Mouse (Mus musculus) MEL-GATA-1-ER (cell line): Measurements from ENCODE around the gene Dazl.

Source experiments
- DNase-seq: peaks from one replicate; pipeline ENCODE4 v3.0.0-alpha.2; 2012; ENCODE audit warnings: low read depth; ENCODE audit errors: extremely low read depth

The Dazl gene

DNA sequence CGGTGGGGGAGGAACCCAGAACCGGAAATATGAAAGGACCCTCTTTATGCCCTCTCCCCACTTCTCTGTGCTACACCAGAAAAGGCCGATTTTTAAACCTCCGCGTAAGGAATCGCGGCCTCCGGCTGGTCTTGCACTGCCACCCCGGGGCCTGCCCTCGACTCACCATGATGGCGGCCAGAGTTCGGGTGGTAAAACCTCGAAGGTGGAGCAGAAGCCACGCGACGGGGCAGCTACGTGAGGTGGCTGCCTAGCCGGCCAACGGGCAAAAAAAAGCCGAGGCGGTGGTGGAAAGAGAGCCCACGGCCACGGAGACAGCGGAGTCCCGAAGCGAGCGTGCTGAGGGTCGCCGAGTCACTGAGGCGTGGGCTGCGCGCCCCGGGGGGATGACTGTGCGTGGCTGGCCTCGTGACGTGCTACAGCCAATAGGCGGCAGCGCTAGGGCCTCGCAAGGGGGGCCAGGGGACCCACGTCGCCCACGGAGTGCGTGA is at the start of gene Dazl:
Dazl (minus strand) TSS at position 396 of the 491 bp plus-strand sequence.
- DNase-seq, result no peak

DNA sequence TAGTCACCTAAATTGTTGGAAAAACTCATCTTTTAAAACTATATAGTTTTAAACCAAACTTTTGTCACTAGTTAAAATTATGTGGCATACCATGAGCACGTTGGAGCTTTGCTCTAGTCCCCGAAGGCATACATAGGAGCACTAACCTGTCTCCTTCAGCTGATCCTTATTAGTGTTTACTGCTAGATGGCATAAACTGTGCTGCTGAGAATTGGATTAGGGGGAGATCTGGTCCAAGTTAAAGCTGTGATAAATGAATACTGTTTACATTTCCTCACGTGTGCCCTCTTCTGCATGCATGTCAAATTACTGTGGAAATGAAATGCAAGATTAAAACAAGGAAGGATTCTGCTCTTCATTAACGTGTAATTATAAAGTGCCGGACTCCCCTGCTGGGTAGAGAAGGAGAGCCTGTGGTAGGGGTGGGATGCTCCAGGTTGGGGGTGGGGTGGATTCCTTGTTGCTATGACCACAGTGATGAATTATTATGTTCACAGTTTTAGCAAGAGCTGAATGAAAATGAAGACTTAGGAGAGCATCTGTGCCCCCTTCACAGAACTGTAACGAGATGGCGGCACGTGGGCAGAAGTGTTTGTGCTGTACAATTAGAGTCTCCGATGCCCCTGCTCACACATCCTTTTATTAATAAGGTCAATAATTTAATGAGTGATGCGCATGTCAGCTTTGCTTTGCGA is 48.6 kb upstream of the Dazl start:
- DNase-seq, result no peak

DNA sequence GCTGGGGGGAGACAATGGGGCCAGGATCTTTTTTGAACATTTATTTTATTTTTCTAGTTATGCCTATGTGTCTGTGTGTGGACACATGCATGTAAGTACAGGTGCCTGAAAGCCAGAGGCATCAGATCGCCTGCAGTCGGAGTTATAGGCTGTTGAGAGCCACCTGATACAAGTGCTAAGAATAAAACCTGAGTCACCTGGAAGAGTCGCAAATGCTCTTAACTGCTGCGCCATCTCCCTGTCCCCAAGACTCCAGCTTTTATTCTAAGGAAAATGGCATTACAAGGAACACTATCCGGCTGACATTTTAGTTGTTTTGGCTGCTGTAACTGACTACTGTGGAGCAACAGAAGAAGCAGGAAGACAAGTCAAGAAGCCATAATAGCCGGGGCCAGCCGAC is 45.5 kb upstream of the Dazl start:
- no peak for DNase-seq

DNA sequence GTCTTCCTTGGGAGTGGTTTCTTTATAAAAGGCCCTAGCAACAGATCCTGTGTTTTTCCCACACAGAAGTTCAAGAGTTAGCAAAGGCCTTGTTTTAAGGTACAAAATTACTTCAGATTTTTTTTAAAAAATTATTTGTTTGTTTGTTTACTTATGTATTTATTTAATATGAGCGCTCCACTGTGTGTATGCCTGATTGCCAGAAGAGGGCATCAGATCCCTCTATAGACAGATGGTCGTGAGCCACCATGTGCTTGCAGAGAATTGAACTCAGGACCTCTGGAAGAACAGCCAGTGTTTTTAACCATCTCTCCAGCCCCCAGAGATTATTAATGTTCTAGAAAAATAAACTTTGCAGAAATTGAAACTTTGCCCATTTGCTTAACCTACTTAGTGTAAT is 42.3 kb upstream of the Dazl start:
- DNase-seq, result no peak

DNA sequence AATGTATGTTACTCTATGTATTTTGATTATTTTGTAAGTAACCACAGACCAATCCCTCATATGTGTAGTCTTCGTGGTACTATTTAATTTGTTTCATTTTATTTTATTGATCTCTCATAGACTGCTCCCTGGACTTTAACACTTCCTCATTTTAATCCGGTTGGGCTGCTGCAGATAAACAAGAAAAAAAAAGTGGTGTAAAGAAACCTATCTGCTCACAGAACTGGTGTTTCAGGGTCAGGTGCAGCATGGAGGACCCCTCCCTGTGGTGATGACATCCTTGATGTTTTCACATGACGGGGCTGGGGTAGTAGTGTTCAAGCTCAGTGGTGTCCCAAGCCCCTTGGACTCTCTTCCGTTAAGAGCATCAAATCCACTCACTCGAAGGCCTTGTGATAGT is 41.3 kb upstream of the Dazl start:
- no peak for DNase-seq

DNA sequence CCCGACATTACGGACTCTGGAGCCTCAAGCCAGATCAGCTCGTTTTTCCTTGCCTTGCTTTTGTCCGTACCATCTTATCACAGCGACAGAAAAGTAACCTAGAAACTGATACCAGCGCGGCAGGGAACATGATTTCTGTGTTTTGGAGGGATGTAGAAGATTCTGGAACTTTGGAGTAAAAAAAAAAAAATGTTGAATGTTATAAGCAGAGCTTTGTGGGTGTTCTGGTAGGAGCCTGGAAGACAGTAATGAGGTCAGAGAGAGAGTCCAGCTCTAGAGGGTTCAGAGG is 38.5 kb upstream of the Dazl start:
- no peak for DNase-seq

DNA sequence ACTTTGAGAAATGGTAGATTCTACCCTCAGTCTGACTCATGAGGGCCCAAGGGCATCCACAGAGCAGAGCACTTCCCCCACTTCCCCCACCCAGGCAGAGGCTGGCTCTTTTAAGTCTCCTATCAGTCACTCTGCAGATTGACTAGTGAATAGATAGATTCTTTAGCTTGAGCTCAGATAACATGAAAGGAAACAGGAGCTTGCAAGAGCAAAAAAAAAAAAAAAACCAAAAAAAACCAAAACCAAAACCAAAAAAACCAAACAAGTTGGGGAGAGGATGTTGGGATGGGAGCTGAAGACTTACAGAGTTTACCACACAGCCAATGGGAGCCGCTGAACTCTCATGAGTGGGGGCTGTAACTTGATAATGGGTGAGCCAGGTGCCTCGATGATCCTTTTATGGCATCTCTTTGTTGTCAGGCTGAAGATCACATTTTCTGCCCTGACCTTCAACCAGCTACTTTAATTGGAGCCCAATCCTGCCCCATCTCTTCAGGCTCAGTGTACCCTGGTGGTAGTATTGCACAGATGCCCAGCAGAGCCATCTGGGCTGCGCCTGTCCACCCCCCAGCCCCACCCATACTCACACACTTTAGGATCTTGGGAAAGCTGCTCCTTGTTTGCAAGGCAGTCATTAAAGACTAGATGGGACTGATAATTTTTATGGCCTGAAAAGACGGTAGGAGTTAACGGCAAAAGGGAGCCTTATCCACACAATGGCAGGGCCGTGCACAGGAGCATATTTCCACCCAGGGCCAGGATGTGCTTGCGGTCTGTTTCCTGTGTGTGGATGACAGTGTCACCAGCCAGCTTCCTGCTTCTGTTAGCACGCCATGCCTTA is 38.0 kb upstream of the Dazl start:
- DNase-seq, result peak; percentile 71

DNA sequence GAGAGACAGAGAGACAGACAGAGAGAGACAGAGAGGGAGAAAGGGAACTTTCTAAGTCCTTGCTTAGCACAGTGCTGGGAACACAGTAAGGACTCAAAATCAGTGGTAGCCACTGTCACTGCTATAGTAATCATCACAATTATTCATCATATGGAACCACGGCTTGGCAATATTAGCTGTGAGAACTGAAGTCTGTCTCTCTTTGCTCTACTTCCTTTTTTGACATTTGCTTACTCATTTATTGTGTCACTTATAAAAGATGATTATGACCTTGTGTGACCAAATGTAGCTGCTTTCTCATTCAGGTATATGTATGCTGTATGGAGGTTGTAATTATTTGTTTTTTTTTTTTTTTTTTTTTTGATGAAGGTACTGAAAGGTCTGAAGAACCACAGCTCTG is 36.8 kb upstream of the Dazl start:
- no peak for DNase-seq

DNA sequence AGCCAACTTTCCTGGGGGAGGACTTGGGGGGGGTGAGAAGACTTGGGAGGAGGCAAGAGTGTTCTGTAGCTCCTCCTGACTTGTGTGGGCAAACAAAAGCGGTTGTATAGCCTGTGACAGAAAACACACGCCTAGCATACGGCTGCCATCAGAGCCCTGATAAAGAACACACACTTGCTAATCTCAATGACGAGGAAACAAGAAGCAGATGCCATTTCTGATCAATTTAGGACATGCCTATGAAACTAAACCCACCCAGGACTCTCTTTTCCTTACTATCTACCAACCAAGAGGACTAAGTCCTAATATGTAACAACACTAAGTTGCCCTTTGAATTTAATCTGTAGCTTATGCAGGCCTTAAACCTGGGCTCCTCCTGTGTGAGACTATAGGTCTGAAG is 31.2 kb upstream of the Dazl start:
- DNase-seq, result no peak

DNA sequence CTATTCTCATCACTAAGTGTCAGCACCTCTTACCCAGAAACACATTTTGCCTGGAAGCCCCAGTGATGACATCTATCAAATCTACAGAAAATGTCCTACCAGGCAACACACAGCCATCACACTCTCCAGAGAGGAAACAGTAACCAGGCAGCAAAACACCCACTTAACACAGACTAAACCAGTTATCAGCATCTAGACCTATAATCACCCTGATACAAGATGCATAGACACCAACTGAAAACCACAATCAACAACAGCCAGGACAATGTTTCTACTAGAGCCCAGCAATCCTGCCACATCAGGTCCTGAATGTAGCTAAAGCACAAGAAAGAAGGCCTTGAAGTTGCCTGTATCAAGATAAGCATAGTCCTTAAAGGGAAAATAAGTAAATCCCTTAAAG is 25.4 kb upstream of the Dazl start:
- no peak for DNase-seq

DNA sequence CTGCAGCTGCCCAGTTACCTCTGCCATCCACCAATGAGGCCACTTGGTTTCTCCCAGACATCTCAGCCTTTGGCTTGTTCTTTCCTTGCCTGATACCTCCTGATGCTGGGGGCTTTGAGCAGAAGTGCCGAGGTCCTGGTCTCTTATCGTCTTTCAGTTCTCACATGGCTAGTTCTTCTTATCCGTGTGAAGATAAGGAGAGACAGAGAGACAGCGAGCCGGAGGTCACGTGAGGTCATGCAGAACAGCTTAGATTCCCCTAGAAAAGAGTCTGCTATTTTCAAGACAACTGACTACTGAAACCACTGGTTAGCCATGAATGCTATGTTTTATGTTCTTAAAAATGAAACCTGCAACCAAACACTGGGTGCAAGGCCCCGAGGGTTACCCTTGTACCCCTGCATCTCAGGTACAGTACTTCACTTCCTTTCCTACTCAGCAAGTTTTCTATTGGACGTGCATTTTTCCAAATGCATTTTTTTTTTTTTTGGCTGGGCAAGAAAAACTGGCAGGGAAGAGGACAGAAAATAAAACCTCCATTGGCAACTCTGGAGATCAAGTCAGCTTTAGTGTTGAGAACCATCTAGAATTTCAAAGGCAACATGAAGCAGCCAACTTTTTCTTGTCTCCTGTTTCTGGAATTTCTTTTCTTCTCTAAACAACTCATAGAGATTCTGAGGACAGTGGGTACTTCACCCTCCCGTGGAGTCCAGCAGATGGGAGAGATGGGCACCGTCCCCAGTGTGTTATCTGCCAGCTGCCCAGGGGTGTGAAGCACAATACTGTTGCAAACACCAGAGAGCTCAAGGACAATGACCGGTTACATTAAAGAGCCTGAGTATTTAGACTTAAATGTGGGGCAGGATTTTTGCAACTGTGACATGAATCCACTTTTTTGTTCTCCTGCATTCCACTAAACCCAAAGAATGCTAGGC is 23.0 kb upstream of the Dazl start:
- DNase-seq, result no peak

DNA sequence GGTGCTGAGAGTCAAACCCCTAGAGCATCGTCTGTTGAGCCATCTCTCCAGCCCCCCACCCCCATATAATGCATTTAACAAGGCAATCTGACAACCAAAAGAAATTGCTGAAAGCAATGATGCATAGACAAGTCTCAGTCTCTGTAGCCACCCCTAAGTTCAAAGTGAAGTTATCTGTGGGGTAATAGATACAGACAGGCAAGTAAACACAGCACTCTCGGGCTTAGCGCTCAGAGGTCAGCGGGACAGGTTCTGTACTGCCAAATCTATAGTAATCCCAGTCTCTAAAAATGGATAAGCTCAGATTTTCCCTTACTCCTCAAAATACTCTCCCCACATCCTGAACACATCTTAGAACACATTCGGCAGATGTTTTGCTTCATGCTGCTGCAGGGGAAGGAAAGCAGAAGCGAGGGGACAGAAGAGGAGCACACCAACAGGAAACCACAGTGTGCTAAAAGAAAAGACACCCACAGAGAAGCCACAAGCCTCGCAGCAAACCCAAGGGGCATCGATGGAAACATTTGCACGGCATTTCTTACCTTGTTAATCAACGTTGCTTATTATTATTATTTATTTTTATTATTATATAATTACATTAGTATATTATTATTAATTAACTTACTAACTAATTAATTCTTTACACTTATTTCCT is 16.8 kb upstream of the Dazl start:
- no peak for DNase-seq

DNA sequence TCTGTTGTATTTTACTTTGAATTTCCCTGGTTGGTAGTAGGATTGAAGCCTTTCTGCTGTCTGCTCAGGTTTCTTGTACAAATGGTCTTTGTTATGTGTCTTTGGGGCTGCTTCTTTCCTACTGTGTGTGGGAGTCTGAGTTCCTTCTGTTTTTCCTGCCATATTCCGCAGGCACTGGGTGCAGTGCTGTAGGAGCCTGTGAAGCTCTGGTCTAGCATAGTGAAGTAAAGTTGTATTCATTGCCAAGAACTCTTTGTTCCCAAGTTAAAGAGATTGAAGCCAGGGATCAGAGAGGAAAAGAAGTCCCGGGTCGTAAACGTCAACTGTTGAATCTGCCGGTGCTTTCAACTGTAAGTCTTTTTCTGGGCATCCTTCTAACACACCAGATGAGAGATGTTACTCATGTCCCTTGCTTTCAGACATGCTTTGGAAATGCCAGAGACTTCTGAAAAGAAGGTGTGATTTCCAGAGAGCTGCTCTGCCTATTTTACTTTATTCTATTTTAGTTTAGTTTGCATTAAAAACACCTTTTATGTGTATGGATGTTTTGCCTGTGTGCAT is 16.2 kb upstream of the Dazl start:
- no peak for DNase-seq

DNA sequence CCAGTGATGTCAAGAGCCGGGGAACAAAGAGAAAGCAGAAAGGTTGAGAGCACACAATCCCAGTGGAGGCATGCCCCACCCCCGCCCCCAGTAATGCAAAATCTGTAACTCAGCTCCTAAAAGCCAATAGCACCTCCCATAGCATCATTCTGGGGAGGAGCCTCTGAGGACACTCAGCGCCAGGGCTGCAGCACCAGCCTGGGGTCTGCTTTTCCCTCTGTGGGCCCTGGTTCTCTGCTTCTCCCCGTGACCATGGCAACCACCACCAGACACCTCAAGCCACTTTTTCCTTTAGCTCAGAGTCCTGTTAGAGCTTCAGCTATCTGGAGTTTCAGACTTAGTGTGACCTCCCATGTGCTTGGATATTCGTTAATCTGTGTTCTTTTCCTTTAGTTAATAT is 15.4 kb upstream of the Dazl start:
- no peak for DNase-seq

DNA sequence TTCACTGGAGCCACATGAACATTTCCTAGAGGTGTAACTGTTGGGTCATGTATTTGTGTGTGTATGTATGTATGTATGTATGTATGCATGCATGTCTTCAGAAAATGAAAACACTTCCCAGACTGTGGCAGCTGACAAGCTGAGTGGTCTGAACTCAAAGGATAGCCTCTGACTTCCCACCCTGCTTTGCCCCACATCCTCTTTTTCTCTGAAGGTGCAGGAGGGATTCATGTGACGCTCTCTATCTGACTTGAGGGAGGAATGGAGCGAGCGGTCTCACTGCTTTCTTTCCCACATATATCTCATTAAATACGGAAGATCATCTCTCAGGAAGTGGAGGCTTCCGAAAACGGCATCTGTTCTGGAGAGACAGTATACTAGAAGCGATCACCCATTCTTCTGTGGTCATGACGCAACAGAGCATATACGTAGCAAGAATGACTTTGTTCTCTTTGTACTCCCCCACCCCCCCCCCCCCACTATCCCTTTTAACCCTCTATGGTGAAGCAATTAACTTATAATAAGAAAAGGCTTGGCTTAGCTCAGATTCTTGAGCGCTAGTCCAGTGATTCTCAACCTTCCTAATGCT is 14.7 kb upstream of the Dazl start:
- DNase-seq, result no peak

DNA sequence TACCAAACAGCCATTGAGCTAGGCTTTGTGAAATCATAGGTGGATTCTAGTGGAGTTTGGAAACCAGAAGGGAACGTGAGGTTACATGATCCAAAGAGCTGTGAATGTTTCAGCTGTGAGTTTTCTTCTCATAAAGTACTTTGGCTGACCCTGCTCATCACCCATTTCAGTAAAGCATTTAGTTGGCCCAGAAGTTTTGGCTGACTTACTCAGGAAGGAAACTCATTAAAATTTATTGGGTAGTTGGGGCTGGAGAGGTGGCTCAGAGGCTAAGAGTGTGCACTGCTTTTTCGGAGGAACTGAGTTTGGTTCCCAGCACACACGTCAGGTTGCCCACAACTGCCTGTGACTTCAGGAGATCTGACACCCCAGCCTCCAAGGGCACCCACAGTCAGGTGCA is 9.4 kb upstream of the Dazl start:
- DNase-seq, result no peak

DNA sequence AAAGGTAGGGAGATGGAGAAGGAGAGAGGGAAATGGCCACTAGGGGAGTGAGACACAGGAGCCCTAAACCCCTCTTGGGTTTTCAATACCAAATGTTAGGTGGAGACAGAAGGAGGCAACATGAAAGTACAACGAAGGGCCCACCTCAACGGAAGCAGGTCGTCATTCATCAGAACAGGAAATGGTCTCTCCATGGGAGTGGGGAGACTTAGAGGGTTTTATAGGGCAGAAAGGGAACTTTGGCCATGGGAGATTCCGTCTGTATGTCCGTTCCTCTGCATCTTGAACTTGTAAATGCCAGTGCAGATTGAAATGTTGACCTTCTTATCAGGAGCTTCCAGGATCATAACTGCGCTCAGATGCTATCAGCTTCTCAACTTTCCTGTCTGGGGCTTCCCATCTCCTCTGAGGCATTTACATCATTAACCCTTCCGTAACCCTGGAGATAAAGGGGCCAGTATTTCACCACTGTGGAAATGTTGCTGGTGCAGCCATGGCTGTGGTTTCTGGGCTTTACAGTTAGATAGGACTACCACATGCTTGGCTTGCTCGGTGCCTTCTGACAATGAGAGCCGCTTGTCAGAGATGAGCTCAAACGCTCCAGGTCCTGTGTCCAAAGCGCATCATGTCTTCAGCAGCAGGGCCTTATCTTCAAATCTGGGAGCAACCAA is 6.9 kb upstream of the Dazl start:
- DNase-seq, result no peak

DNA sequence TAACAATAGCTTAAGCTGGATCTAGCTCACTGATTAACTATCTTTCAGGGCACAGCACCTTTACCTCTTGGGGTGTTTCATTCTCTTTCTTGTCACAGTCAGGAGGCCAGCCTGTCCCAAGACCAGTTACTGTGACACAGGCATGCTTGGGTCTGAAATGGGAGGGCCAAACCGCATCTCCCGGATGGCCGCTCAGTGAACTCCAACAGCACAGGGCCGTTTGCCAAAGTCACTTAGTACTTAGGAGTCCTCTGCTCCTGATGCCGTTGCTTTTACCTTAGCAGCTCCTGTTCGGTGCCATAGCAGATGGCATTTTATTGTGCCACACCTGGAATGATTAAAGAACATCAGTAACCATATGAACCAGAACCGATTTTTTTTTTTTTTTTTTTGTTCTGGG is 5.4 kb upstream of the Dazl start:
- no peak for DNase-seq

DNA sequence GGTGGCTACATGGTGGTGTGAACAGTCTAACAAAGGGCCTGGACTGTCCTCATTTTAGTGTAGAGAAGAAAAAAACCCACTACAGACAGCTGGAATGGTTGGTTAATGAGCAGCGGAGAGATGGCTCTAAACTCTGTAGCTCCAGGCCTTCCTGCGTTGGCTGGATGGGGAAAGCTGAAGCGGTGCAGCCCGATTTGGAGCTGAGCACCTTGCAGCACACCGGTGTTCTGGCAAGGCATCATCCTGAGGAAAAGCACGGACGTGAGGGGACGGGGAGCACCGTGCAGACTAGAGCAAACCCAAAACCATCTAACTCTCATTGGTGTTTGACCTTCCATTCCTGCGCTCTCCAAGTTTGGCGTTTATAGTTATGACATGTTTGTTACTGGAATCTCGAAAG is 1.3 kb upstream of the Dazl start:
- no peak for DNase-seq

DNA sequence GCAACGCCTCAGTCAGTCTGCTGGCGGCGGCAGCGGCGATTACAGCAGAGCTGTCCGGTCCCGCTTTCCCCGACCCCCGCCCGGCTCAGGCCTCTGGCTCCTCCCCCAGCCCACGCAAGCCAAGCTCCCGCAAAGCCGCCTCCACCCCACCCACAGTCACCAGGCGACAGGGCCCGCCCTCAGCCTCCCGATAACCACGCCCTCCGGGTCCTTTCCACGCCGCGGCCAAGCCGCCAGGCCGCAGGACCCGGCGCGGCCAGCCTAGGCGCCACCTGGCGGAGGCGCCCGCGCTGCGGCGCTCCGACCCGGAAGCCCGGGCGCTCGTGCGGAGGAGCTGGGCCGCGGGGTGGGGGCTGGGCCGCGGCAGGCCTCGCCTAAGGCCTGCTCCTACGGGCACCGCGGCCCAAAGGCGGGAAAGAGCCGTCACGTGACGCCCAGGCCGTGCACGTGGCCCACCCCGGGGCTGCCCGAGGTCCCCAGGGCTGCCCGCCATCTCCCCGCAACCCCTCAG is 720 bp downstream of the Dazl start:
- no peak for DNase-seq
